Mouse (Mus musculus): ENCODE measurements around the gene Car14.
"Not testable (repeated sequence)": the region's sequence is repeated elsewhere in the genome, so short reads cannot be mapped to it uniquely, and the experiment has no call there.

- TF ChIP-seq CTCF (IDR thresholded peaks at IDR 0.05; ENCODE audit: borderline replicate concordance, insufficient read depth, low read depth, low read length); POLR2A (IDR thresholded peaks at IDR 0.05; ENCODE audit: borderline replicate concordance, insufficient read depth, low read length): not testable (repeated sequence)
Observed at GRCm38 (mm10) chr3:95858278-95858677, 46.2 kb downstream of the Car14 start.
